Mouse (Mus musculus) 3134 (cell line): ENCODE measurements at regions not wholly inside any gene's neighbourhood (a gene's known extent, or its start where the extent isn't known, plus 50 kb on each side); places are given as distances from the start of the nearest gene placed in this dataset.

Source experiments
- DNase-seq: peaks from one replicate; pipeline ENCODE4 v3.0.0-alpha.2; 2011; ENCODE audit warnings: low spot score; ENCODE audit not compliant: insufficient read length; ENCODE audit errors: extremely low read depth

GRCm38 (mm10) chr2:170220871-170221369, 73.0 kb upstream of the Zfp217 start:
- DNase-seq: no peak

- no peak for DNase-seq
Measured at GRCm38 (mm10) chr2:170220443-170220842, 72.5 kb upstream of the Zfp217 start.

- DNase-seq: no peak
Measured at GRCm38 (mm10) chr2:170219611-170220401, 71.9 kb upstream of the Zfp217 start.

- DNase-seq: no peak
Measured at GRCm38 (mm10) chr2:170219161-170219581, 71.3 kb upstream of the Zfp217 start.

- no peak for DNase-seq
Measured at GRCm38 (mm10) chr2:170218230-170219044, 70.5 kb upstream of the Zfp217 start.

- DNase-seq: no peak
Measured at GRCm38 (mm10) chr2:170216311-170216710, 68.4 kb upstream of the Zfp217 start.

- peak; percentile 90 for DNase-seq
Measured at GRCm38 (mm10) chr2:170209121-170209520, 61.2 kb upstream of the Zfp217 start.

GRCm38 (mm10) chr2:170207878-170208277, 60.0 kb upstream of the Zfp217 start:
- DNase-seq: no peak

GRCm38 (mm10) chr2:170207395-170207794, 59.5 kb upstream of the Zfp217 start:
- no peak for DNase-seq

- no peak for DNase-seq
Measured at GRCm38 (mm10) chr2:170206870-170207269, 59.0 kb upstream of the Zfp217 start.

- DNase-seq: no peak
Measured at GRCm38 (mm10) chr2:170206442-170206754, 58.5 kb upstream of the Zfp217 start.

- DNase-seq: peak; percentile 55
Measured at GRCm38 (mm10) chr2:170205591-170206441, 57.9 kb upstream of the Zfp217 start.

- no peak for DNase-seq
Measured at GRCm38 (mm10) chr2:170204768-170205514, 57.0 kb upstream of the Zfp217 start.

- no peak for DNase-seq
Measured at GRCm38 (mm10) chr2:170203496-170203895, 55.6 kb upstream of the Zfp217 start.

GRCm38 (mm10) chr2:170201816-170202371, 54.0 kb upstream of the Zfp217 start:
- DNase-seq: peak; percentile 25
